Mouse (Mus musculus) megakaryocyte progenitor cell, adult 5-6 weeks (primary cell): ENCODE measurements at regions not wholly inside any gene's neighbourhood (a gene's known extent, or its start where the extent isn't known, plus 50 kb on each side); places are given as distances from the start of the nearest gene placed in this dataset.

ENCODE experiments used
- ATAC-seq: replicated peaks from 2 replicates; pipeline ENCODE4 v1.8.0; 2016; ENCODE audit warnings: mild to moderate bottlenecking, moderate TSS enrichment, inconsistent platforms; ENCODE audit not compliant: poor library complexity

DNA sequence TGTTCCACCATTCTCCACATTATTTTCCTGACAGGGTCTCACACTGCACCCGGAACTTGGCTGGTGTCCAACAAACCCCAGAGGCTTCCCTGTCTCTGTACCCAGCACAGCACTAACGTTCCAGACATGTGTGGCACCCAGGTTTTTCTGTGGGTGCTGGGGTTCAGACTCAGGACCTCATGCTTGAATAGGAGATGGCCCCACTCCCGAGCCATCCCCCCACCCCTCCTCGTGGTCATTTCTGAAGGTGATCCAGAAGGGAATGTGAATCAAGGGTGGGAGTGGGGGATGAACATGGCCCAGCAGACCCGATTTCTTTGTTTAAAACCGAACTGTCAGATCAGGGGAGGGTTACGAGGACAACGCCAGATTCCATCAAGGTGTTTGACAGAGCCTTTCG lies 245.6 kb downstream of the Tbc1d1 start:
- no peak for ATAC-seq

DNA sequence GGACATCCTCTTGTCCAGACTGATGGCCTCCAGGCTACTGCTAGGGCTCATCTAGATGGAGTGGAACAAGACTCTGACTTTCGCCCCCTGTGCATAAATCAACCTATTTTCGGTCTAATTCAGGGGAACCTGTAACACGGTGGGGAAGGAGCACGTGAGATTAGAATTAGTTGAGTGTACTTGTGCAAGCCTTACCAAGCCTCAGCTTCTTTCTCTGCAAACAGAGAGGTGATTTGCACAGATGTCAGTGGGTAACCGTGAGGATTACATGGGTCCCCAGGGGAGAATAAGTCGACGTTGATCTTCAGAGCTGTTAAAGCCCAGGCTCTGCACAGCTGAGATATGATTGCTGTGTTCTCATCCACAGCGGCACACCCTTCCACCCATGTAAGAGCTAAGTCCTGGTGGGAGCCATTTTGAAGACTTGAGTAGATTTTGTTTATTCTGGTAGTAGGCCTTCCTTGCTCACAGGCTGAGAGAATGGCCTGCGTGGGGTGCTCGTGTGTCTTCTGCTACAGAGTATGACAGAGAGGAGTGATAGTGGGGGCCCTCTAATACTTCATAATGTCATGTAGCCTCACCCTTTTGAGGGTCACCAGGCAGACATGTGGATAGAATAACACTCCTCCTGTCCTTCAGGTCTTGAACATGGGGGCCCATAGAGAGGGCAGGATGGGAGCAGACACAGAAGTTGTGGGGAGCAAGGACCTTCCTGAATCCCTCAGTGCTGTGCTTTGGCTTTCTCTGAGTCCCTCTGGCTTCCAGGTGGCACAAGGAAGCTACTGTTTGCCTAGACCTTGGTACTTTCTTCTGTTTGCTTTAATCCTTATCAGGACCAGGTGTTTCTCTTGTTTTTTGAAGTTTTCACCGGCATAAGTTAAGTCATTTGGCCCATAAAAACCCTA lies 247.2 kb downstream of the Tbc1d1 start:
- no peak for ATAC-seq

- no peak for ATAC-seq
Measured at GRCm38 (mm10) chr5:64403982-64404345, 247.9 kb downstream of the Tbc1d1 start.

DNA sequence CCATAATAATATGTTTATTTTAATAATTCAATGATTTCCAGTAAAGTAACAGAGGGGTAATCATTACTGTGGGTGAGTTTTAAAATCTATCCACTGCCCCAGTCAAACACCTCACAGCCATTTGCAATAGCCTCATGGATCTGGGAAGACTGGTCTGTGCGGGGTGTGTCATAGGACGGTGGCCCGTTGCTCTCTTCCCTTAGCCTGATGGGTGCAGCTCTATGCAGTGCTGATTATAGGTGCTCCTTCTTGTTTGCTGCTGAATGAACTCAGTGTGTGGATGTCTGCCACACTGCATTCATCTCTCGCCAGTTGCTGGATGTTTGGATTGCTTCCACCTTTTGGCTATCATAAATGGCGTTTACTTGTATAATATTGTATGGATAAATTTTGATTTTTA lies 248.4 kb downstream of the Tbc1d1 start:
- no peak for ATAC-seq

- 0 out of 2 replicates have a peak, but pooled peaks have one; percentile 34 for ATAC-seq
Measured at GRCm38 (mm10) chr5:64408938-64409337, 252.8 kb downstream of the Tbc1d1 start.

DNA sequence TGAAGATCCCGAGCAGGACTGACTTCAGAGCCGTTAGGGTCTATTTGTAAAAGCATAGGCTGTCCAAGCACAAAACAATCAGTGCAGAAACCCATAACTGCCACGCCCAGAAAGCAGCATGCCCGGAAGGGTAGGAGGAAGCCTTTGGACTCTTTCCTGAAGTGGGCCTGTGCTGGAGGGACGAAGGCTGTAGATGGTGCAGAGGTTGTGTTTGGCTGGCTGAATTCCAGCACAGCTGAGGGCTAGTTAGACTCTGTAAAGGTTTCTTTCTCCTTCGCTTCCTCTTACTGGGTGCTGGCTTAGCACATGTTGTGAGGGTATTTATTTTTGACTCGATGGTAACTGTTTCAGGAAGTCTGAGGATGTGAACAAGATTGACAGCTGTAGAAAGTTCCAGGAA lies 254.5 kb downstream of the Tbc1d1 start:
- ATAC-seq: peak; percentile 65

DNA sequence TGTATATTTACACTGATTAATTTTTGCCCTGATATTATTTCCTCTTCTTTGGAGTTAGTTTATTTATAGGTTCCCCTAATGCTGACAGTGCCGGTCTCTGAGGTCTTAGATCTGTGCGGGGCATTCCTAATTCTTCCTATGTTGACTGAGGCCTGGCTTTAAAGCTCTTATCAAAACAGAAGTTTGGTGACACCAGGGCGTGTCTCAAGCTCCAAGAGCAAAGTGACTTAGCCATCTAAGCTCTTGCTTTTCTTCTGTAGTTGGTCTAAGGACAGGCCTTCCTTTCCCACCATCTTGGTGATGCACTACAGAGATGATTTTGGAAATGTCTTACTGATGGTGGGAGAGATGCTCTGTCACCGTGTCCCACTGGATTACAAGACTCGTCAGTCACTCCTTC lies 258.4 kb downstream of the Tbc1d1 start:
- ATAC-seq: no peak

DNA sequence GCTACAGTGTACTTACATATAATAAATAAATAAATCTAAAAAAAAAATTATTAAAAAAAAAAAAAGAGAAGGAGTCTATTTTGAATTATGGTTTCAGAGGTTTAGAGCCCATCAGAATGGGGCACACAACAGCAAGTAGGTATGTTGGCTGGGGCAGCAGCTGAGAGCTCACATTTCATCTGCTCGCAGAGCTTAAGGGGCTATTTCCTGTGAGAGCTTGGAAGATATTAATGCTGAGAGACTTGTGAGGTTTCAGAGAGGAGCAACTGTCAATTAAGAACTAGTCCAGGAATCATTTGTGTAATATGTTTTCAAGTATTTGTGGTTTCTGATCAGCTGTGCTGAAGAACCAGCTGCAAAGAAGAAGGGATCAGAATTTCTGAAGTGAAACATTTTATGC lies 263.3 kb downstream of the Tbc1d1 start:
- ATAC-seq: no peak

GRCm38 (mm10) chr5:64422787-64423587 lies 266.9 kb downstream of the Tbc1d1 start:
- no peak for ATAC-seq

- no peak for ATAC-seq
Measured at GRCm38 (mm10) chr5:64428822-64429221, 272.7 kb downstream of the Tbc1d1 start.

DNA sequence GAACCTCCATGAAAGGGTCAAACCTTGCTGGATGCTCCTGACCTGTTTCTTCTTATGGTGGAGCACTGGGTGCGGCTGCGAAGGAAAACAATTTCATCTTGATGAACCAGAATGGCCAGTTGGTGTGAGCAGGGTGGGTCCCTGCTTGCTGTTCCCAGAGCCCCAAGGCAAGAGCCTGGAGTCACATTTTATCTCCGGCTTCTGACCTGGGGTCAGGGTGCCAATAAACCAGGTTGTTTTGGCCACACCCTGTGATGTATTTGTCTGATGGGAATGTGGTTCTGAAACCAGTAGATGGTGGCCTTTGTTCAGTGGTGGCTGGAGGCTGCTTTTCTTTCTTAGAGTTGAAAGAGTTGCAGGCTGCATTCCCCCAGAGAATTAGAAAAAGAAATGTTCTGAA lies 274.4 kb downstream of the Tbc1d1 start:
- no peak for ATAC-seq

GRCm38 (mm10) chr5:64431624-64432023 lies 275.5 kb downstream of the Tbc1d1 start:
- no peak for ATAC-seq

DNA sequence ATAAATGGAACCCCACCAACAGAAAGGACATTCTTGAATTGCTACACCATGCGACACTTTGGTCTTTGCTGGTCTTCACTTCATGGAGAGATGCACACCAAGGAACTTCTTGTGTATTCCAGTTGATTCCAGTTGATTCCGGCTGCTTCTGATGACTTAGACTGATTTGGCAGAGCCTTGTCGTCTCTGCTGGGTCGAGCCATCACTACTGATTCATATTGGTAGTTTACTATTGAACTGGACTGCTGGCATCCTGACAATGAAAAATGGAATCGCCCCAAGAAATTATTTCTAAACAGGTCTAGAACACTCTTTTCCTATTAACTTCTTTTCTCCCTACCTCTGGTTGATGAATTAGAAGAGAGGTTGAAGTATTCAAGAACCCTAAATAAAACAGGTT lies 277.7 kb downstream of the Tbc1d1 start:
- ATAC-seq: no peak

- ATAC-seq: peak; percentile 99
Measured at GRCm38 (mm10) chr5:64435491-64435890, 279.4 kb downstream of the Tbc1d1 start.

DNA sequence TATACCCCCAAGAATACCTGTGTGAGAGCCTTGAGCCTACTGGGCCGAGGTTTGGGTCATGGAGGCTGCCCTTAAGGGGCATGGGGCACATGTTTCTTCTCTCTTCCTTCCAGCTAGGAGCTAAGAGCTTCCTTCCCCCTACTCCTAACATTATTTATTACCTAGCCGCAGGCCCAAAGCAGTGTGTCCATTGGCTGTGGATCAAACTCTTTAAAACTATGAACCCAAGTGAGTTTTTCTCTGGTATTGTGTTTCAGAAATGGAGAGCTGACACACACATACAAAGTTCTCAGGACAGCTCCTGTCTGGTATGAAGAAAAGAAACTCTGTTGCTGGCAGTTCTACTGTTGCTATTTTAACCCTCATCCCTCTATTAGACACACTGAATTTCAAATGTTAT lies 279.9 kb downstream of the Tbc1d1 start:
- no peak for ATAC-seq

DNA sequence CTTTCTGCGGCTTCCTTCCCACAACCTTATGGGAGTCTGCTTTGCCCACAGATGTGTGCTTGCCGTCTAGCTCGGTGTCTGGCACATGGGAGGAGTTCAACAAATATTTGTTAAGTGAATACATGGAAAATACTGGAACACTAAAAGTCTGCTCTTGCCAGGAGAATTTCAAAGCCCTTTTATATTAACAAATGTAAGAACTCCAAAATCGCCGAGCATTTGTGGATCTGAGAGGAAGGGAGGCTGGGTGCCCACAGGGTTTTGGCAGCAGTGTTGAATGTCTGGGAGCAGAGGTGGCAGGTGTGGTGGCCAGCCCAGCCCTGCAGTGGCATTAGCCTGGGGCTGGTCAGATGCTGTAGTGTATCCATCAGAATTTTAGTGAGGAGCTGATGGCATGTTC lies 281.6 kb downstream of the Tbc1d1 start:
- no peak for ATAC-seq

GRCm38 (mm10) chr5:64438446-64439134 lies 282.5 kb downstream of the Tbc1d1 start:
- no peak for ATAC-seq

DNA sequence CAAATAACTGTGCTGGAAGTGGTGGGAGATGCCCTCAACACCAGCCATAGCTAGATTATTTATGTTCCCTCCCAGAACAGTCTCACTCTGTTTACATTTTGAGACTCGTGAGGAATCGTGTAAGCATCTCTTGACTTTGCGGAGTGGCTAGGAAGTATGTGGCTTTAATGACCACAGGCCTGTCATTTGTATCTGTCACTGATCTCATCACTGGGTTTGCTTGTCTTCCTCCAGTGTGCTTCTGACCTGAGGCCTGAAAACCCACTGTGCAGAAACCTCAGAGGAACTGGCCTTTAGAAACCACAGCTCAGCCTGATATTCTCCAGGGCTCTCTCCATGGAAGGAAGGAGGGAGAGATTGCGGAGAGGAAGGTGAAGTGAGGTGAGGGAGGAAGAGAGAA lies 291.7 kb downstream of the Tbc1d1 start:
- peak; percentile 55 for ATAC-seq

GRCm38 (mm10) chr5:64452668-64453334 lies 296.7 kb downstream of the Tbc1d1 start:
- no peak for ATAC-seq

DNA sequence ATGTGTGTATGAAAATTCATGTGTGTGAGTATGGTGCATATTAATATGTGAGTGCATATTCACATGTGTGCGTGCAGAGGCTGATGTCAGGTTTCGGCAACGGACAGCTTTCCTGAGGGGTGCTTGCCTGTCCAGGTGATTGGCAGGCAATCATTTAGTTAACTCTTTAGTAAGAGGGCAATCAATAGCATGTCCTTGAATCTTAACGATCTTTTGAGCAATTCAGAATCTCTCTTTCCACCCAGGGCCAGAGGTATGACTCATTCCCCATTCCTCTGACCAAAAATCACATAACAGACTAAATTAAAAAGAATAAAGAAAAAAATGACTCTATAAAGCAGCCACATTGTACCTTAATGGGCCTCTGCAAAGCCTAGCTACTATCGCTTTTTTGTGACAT lies 303.7 kb downstream of the Tbc1d1 start:
- no peak for ATAC-seq

DNA sequence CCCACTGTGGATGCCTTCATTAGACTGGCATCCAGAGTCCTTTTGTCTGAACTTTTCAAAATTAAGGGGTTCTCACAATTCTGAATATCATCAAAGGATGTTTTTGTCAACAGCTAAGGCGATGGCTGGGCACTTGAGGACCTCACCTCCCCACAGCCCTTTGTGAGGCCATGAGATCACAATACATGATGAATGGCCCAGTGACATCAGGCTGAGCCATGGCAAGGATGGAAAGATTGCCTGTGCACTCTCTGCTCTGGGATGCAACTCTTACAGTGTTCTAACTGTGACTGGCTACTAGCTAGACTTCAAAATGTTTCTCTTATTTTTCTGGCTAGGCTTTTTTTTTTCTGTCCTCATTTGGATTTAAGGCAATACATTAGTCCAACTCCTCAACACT lies 304.8 kb downstream of the Tbc1d1 start:
- ATAC-seq: no peak
